Mouse (Mus musculus) layer of hippocampus, postnatal 36 days (tissue): ENCODE data around the gene Cdc42bpb. TPM values are rescaled to one million over a fixed set of nuclear protein-coding genes. Genes with fewer than 3 reads are reported as not detected.
A peak's percentile ranks its signal among the peaks of the same experiment; 100 is the strongest.

Source experiments
- DNase-seq, 2 experiments: peaks; one replicate each; pipeline ENCODE4 v3.0.0; 2022
- total RNA-seq, 2 experiments: library from RNA; stranded (reverse); gene quantifications; 2 replicates each; pipeline ENCODE4 v1.2.3; 2021

Gene Cdc42bpb
- total RNA-seq = 100 to 1,000 TPM; 112 to 115 TPM

DNA sequence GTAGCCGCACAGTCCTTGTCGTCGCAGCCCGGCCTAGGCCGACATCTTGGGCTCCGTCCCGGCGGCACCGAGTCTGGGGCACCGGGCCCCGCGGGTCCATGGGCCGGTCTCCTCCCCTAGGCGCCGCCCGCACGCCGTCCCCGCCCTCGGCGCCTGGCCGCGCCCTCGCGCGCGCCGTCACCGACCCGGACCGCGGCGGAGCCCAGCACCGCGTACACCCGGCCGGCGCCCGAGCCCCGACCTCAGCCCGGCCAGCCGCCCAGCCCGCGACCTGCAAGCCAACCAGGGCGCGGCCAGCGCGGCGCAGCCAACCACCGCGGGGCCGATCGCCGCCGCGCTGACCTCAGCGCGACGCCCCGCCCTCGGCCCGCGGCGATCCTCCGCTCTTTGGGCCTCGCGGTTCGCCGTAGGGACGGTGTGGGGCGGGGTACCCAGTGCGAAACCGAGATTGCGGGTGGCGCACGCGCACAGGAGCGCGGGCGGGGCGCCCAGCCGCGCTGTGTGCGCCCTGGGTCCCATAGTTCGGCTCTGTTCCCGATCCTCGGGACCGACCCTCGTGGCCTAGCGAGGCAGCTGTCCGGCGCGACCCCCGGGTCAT is at the start of gene Cdc42bpb:
TSS of gene Cdc42bpb (minus strand) at position 343 of the 598 bp plus-strand sequence.
- DNase-seq = peak; percentile 93

DNA sequence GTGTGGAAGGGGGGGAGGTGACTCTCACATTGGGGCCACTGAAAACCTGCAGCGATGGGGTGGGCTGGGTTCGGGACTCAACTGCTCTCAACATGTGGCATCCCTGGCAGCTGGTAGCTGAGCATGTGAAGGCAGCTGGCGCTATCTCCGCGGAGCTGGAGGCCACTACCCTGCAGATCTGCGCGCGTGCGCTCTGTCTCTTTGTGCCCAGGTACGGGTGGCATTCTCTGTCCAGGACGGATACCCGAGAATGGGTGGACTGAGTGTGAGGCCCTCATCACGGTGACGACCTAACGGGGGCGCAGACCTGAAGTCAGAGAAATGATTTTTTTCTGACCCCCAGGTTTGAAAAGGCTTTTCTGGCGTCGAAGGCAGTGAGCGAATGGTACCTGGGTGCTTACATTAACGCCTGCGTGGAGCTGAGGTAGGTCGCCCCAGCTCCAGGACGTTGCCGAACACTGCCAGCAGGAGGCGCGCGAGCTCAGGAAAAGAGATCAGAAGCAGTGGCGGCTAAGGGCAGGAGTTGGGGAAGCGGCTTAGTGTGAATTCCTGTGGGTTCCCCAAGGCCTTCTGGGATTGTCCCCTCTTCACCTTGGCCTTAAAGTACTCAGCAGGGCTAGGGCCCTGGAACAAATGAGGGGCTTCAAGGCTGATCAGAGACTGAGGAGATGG is 48.4 kb upstream of the Cdc42bpb start:
- peak; percentile 86 to 90 for DNase-seq

DNA sequence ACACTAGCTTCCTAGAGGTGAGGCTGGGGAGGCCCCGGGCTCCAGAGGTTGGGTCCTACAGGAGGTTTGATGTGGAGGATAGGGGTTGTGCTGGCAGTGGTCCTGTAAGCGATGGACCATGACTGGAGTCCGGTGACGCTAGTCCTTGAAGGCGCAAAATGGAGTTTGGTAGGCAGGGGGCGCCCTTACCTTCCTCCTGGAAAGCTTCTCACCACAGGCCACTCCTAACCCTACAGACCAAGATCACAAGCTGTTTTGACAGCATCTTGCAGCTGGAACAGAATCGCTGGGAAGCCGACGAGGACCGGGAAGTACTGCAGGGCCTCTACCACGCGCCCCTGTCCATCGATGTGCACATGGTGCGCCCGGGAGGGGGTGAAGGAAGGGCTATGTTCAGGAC is 47.7 kb upstream of the Cdc42bpb start:
- DNase-seq = peak; percentile 68 to 74

DNA sequence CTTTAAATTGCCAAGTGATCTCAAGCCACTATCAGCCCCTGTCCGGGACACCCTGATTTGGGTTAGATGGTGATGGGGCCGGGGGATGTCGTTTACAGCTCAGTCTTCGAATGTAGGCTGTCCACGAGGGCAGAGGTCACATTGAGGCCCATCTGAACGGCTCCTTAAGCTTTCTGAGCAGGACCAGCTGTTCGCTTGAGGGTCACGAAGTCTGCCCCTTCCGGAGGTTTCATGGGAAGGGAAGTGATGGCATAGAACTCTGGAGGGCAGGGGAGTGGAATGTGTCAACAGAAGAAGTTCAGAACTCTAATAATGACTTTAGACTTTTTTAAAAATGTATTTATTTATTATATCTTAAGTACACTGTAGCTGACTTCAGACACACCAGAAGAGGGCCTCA is 47.0 kb upstream of the Cdc42bpb start:
- DNase-seq = no peak

DNA sequence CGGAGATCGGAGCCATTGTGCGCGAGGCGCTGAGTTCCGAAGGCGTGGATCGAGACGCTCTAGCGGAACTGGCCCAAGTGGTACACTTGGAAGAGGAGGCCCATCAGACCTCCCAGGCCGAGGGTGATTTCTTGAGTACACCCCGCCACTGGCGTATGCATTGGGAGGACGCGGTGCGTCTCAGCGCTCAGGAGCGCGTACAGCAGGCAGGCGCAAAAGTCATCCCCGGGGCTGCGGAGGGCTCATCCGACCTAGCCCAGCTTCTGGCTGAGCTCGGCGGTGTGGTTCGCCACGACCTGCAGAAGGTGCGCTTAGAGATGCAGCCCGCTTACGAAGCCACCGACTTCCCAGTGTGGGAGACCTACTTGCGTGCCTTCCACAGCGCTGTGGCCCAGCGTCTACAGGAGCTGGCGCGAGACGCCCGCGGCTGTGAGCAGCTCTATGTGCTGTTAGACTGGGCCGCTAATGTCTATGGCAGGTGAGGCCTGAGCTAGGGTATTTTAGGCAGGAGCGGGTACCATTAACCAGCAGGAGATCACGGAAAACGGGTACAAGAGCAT is 46.1 kb upstream of the Cdc42bpb start:
- DNase-seq = no peak

DNA sequence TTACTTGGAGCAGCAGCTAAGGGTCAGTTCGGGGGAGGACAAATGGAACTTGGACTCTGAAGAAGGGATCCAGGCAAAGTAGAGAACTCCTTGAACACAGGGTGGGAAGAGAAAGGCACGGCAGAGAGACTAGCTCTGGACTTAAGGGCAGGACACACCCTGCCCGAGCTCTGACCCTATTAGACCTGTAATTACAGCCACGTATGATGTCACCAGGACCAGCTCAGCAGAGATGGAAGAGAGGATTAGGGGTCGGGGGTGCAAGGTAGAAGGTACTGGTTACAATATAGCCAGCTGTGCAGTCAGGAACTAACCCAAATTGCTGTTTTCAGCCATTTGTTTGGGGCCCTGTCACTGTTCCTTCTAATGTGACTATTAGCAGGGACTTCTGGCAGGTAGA is 45.3 kb upstream of the Cdc42bpb start:
- DNase-seq = no peak

DNA sequence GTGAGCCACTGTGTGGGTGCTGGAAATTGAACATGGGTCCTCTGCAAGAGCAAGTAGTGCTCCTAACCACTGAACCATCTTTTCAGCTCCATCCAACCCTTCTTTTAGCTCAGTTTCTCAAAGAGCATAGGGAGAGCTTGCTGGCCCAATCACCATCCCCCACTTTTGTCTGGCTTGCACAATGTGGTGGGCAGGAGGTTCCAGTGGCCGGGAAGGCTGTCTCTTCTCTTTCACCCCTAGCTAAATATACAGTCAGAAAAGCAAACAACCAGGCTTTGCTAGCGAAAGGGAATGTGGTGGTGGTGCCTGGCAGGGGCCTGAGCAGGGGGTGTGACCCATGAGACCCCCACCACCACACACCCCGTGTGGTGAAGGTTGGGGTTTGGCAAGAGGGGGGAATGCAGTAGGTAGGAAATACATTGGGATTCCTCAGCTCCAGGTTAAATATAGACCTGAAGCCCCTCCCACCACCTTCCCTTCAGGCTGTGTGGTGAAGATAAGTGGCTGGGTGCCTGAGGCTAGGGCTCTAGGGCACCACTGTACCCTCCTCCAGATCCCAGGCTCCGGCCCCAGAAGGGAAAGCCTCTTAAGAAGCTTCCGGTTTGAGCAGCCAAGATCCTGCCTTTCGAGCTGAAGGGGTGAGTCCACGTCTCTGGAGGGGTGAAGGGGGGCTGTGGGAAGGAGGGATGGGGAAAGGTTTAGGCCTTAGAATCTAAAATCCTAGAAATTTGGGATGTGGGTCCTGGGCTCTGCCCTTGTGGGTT is 43.6 kb upstream of the Cdc42bpb start:
- no peak for DNase-seq

DNA sequence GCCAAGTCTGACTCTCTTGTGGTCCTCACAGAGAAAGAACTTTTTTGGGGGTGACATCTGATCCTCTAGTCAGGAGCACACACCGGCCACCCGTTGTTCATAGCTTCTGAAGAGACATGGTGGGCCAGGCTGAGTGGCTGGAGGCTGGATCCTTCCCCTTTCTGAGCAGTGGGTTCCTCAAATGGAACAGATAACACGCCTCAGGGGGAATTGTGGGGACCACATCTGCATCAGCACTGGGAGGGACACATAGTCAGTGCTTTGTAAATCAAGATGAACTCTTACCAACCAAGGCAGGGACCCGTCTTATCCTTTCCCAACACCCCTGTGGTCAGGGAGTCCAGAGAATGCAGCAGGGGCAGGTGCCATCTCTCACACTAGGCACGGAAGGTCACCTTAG is 42.4 kb upstream of the Cdc42bpb start:
- no peak for DNase-seq

DNA sequence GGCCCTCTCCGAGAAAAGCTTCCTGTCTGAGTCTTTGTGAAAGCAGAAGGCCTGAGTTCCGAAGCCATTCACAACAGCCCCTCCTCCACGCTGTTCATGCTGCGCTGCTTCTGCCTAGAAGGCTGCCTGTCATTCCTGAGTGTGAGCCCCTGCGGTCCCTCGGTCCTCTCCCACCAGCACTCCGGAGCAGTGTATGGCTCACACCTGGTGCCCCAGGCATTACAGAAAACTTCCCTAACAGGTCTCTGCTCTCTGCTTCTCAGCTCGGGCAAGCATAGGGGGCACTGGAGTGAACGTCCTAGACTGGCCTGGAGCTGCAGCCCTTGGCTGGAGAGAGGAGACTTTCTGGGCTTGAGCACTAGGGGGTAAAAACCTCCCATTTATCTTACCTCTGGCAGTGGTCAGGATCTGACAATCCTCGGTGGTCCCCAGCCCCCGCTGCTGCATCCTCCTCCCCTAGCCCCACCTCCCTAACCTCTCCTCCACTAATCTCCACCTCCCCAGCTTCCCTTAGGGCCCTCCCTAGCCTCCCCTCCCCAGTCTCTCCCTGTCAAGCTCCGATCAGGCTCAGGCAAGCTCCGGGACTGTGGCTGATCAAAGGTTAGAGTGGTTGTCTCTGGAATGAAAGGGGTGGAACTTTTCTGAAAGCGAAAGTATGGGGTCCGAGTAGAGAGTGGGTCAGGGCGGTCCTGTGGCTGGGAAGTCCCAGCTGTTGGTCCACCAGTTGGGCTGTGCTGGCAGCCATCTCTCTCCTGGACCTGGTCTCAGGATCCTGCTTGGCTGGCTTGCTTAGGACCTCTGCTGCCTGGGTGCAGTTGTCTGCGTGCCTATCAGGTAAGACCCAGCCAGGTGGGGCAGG is 39.6 kb upstream of the Cdc42bpb start, which contains the start of gene Exoc3l4:
TSS of gene Exoc3l4 (plus strand) at position 97 of the 859 bp plus-strand sequence.
- DNase-seq = no peak

DNA sequence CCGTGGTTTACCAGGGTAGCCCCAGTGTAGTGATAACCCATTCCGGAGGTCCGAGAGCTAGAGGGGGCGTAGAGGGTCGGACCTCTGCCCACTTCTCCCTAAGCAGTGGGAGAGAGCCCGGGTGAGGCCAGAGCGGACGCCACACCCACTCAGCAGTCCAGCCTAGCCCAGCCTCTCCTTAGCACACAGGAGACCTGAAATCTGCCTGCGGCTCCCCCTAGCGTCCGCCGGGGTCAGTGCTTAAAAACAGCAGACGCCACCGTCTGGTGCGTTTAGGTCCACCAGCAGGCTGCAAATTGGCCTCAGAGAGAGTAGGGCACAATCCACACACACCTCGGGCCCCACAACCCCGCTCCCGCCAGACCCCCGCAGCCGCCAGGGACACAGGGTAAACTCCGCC is 35.8 kb upstream of the Cdc42bpb start:
- DNase-seq = peak; percentile 83 to 84

DNA sequence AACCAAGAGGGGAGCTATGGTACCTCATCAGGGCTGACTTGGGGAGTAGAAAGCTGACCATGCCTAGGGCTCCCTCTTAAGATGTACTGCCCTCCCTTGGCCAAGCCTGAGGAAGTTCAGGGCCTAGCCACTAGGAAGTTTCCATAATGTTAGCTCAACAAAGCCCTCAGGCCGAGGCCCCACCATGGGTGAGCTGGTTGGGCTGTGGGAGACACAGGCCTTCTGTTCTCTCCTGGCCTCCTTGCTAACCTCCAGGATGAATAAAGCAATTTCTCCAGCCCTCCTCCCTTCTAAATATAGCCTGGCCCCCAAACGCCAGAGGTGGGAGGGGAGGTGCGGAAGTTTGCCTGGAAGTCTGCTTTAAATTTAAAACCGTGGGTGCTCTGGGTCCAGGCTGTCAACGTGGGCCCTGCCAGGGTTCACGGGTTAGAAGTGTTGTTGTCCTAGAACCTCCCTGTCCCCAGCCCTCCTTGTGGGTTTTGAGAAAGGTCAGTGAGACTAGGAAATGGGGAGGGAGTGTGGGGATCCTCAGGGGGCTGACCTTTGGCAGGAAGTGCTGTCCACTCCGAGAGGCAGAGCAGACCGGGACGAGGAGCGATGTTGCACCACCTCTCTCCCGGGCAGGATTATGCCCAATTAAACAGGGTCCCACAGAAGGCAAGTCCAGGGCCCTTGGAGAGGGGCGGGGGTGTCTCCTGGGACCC is 35.2 kb upstream of the Cdc42bpb start:
- DNase-seq = no peak

DNA sequence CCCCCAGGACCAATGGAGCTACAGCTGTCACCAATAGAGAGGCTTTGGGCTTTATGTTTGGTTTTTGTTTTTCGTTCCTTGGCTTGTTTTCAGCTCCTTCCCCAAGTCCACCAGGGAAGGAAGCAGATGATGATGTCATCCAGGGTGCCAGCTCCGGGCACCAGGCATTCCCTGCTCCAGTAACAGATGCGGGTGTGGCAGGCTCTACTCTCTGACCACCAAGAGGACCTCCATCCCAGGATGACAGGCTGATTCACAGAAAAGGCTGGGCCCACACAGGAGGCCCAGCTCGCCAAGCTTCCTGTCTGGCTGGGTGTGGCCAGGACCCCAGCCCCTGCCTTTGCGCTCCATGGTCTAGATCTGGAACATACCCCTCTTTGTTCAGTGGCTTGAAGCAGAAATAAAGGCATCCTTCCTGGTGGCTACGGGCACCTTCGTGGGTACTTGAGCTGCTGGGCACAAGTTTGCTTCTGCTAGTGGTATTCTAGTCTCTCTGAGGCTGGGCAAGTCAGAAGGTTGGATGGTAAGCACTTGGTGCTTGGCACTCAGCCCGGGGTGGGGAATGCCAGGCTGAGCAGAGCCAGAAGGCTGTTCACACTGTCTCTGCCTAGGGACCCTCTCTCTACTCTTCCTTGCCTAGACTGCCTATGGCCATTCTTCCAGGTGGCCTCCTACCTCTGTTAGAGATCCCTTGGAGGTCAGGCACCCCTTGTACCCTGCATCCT is 34.3 kb upstream of the Cdc42bpb start:
- DNase-seq = no peak

DNA sequence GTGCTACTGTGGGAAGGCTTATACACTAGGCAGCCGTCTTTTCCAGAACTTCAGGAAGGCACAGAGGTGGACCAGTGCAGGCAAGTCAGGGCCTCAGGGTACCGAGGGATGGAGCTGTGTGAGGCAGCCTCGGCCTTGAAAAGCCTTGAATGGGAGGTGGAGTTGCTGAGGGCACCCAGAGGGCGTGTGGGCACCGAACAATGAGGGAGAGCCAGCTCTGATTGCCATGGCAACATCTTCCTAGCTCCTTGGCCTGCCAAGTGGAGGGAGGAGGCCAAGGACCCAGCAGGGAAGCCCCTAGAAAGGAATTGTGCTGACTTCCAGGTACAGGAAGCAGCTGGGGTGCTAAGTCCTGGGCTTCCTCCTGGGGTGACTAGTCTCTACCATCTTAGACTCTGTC is 32.1 kb upstream of the Cdc42bpb start:
- DNase-seq = no peak

DNA sequence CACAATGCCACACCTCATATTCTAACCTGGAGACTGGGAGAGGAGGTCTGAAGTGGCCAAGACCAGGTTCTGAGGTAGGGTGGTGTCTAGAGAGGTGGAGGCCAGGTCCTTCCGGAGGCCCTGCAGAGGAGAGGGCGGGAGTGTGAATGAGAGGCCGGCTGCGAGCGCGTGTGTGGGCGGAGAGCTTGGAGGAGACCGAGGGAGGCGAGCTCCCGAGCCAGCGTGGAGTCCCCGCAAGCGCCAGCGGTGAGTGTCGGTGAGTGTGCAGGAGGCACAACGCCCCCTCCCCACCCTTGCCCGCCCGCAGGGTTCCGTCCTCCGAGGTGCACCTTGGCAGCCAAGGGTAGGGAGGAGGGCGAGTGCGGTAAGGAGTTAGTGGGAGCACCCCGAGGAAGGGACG is 29.1 kb upstream of the Cdc42bpb start, which contains the start of gene Lbhd2:
TSS of gene Lbhd2 (plus strand) at position 188 of the 400 bp plus-strand sequence.
- no peak for DNase-seq

DNA sequence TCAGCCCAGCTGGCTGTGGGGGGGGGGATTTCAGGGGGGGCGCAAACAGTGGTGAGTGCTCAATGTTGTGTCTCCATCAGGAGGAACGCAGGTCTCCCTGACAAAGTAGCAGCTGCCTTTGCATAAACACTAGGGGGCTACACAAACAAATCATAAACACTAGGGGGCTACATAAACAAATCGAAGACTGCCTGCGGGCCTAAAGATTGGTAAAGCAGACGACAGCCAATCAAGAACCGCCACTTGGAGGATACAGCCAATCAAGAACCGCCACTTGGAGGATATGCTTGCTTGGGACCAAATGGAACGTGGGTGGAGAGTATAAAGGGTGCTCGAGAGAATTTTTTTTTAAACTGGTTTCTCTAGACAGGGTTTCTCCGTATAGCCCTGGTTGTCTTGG is 27.4 kb upstream of the Cdc42bpb start:
- no peak for DNase-seq

DNA sequence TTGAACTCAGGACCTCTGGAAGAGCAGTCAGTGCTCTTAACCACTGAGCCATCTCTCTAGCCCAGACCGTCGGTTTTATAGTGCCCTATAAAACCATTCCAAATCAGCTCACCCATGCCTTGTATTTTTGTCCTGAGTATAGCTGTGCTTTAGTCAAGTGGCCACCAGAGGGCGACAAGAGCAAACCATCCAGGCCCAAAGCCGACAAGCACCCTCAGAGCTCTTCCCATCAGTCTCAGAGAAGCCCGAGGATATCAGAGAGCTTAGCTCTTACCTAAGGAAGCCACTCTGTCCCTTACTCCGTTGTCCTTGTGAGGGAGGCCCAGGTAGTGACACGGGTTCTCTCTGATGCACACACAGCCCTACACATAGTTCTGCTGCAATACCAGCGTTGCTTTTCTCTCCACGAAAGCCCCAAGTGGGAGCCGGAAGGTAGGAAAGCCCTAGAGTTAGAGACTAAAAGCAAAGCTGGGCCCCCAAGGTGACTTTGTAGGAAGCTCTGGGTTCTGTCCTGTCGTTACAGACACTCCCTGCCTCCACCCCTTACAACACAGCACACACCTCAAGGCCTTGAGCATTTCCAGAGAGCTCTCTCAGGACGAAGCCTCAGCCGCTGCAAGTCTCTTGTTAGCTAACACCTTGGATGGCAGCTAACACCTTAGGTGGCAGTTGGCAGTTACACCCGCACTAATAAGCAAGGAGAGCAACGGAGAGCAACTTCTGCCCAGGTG is 24.1 kb upstream of the Cdc42bpb start:
- DNase-seq = peak; percentile 54 to 57

DNA sequence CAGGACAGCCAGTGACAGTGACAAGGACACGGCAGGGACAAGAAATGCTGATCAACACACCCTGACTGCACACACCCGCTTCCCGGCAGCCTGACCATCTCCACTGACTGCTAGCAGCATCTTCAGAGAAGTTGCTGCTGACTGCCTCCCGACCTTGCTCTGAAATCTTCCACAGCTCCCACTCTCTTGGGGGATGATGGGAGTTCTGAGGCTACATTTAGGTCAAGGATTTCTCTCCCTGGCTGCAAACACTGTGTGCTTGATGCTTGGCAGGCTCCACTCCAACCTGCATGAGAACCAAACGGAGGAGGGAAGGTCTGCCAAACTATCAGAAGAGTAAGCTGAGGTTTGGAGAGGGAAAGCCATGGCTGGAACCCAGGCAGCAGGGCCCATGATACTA is 19.5 kb upstream of the Cdc42bpb start:
- DNase-seq = no peak

DNA sequence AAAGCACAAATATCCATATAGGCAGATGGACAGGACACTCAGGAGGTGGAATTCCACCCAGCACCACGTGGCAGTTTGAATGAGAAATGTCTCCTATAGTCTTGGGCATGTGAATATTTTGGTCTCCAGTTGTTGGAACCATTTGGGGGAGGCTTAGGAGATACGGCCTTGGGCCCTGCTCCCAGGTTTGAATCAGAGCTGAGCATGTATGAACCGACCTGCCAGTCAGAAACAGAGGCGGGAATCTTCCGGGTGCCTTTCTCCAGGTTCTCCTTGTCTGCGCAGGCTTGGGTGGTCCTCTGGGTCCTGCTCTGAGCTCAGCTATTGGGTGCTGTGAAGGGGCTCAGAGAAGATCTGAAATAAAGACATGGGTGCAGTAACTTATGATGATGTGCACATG is 16.5 kb upstream of the Cdc42bpb start:
- no peak for DNase-seq

DNA sequence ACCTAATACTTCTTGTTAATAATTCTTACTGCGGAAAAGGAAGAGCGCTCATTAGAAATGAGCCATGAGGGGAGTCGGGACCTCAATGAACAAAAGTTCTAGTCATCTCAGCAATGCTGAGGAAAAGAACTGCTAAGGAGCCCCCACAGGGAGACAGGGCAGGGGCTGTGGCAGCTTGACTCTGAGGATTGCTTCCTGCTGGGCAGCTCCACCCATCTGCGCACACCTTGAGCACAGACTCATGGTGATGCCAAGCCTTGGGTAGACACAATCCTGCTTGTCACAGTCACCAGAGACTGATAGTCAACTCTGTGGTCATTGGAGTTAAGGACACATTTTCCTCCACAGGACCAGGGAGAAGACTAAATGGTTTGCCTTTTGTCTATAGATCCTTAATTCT is 9.6 kb upstream of the Cdc42bpb start:
- DNase-seq = no peak

DNA sequence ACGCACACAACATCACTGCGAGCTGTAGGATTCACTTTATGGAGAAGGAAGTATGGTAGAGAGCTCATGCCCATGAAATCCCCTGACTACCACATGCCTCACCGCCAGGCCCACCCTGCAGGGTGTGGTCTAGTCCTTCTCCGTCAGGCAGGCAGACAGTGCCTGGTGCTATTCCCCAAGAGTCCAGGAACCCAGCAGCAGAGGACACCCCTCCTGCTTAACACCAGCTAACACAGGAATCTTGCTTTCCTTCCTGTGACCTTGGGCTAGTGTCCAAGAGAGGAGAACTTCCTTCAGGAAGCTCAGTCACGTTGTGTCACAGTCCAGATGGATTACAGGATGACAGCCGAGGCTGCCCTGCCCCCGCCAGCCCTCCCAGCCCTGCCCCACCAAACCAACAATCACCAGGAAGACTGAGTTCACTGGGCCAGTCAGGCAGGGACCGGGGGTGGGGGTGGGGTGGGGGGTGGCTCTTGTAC is 9.2 kb upstream of the Cdc42bpb start:
- DNase-seq = no peak
